Mouse (Mus musculus): Measurements from ENCODE around the gene Mllt10.

DNA sequence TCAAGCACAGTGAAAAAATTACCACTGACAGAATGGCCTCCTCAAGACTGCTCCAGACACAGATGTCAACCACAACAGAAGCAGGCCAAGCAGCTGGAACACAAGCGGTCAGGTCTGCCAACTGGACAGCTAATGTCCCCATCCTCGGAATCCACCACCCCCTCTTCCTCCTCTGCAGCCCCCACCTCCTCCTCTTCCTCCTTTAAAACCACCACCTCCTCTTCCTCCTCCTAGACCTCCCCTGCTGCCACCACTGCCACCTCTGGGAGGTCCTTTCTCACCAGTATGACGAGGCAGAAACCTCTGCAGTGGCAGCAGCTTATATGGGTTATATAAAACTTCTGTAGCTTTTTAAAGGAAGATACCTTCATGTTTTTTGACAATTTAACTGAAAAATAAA, 194.2 kb downstream of the Mllt10 start:
- TF ChIP-seq POLR2A (IDR thresholded peaks at IDR 0.05; ENCODE audit: control insufficient read depth, extremely low read depth, insufficient read depth, low read length, poor library complexity) (no peak), CTCF (IDR thresholded peaks at IDR 0.05; ENCODE audit: borderline replicate concordance, control insufficient read depth, extremely low read depth, insufficient read depth, low read length, poor library complexity) (no peak)
